Mouse (Mus musculus) CH12.LX (cell line): ENCODE measurements around the gene Acp7. TPM values are rescaled to one million over a fixed set of nuclear protein-coding genes. Genes with fewer than 3 reads are reported as not detected.

ENCODE experiments used
- DNase-seq: peaks from one replicate; pipeline ENCODE4 v3.0.0-alpha.2; 2013; ENCODE audit errors: extremely low read depth
- H3K27ac ChIP-seq: 2 replicates; pipeline ENCODE4 v1.5.1; 2012; ENCODE audit warnings: low read depth, mild to moderate bottlenecking, control low read depth, moderate library complexity; ENCODE audit not compliant: insufficient read depth
- H3K27me3 ChIP-seq: replicated peaks from 2 replicates; pipeline ENCODE3; 2012; ENCODE audit warnings: inconsistent platforms
- H3K36me3 ChIP-seq, 2 experiments: replicated peaks in 1 of 2; 2 replicates each; pipeline versions ENCODE3 to v1.6.1; 2012; ENCODE audit warnings: inconsistent platforms in 1 of 2, low read length in 1 of 2, mild to moderate bottlenecking in 1 of 2, mixed read lengths in 1 of 2, moderate library complexity in 1 of 2; ENCODE audit not compliant: control insufficient read depth in 1 of 2, insufficient read depth in 1 of 2
- H3K4me1 ChIP-seq, 2 experiments: 2 replicates each; pipeline ENCODE4 v1.6.1; 2012; ENCODE audit warnings: inconsistent platforms in 1 of 2, moderate library complexity in 1 of 2; ENCODE audit not compliant: insufficient read depth in 2 of 2, control insufficient read depth in 1 of 2
- H3K4me2 ChIP-seq: 2 replicates; pipeline ENCODE4 v1.6.1; 2012; ENCODE audit warnings: low read depth, mild to moderate bottlenecking, control low read depth; ENCODE audit not compliant: poor library complexity, insufficient read depth, severe bottlenecking
- H3K4me3 ChIP-seq, 3 experiments: fragments of 150-350 bp in 1 of 3; sonication (generic) in 1 of 3; replicated peaks in 1 of 3; 2 replicates each; pipeline versions ENCODE3 to v1.5.1; 2011 to 2012; ENCODE audit warnings: low read depth in 2 of 3, low read length in 2 of 3, mild to moderate bottlenecking in 2 of 3, moderate library complexity in 2 of 3, control low read depth in 1 of 3, improper control_type of control experiment in 1 of 3, inconsistent platforms in 1 of 3, mixed read lengths in 1 of 3; ENCODE audit not compliant: poor library complexity in 1 of 3
- H3K79me2 ChIP-seq: replicated peaks from 2 replicates; pipeline ENCODE4 v1.6.1; 2012; ENCODE audit warnings: mild to moderate bottlenecking, moderate library complexity; ENCODE audit not compliant: control insufficient read depth, poor library complexity, insufficient read depth, severe bottlenecking; ENCODE audit errors: extremely low read depth
- H3K9ac ChIP-seq: 2 replicates; pipeline ENCODE4 v1.6.1; 2012; ENCODE audit warnings: low read depth, mild to moderate bottlenecking, control low read depth, moderate library complexity; ENCODE audit not compliant: insufficient read depth
- H3K9me3 ChIP-seq: replicated peaks from 2 replicates; pipeline ENCODE3; 2012; ENCODE audit warnings: low read length, inconsistent platforms, mixed read lengths
- CHD2 ChIP-seq: IDR thresholded peaks from 2 replicates; pipeline ENCODE4 v1.6.1; 2011; ENCODE audit warnings: low read length, improper control_type of control experiment
- E2F4 ChIP-seq: IDR thresholded peaks from 2 replicates; pipeline ENCODE4 v1.6.1; 2011; ENCODE audit warnings: low read depth, low read length, improper control_type of control experiment; ENCODE audit not compliant: insufficient replicate concordance
- ELF1 ChIP-seq: IDR thresholded peaks from 2 replicates; pipeline ENCODE4 v1.6.1; 2014; ENCODE audit warnings: low read depth, mild to moderate bottlenecking, inconsistent platforms, low read length, improper control_type of control experiment
- ETS1 ChIP-seq: conservative IDR thresholded peaks from 2 replicates; pipeline ENCODE4 v1.6.1; 2012; ENCODE audit warnings: low read depth, mild to moderate bottlenecking, inconsistent platforms, low read length, improper control_type of control experiment, moderate library complexity
- HCFC1 ChIP-seq: IDR thresholded peaks from 2 replicates; pipeline ENCODE4 v1.6.1; 2012; ENCODE audit warnings: low read depth, mild to moderate bottlenecking, inconsistent platforms, low read length, improper control_type of control experiment
- MAFK ChIP-seq: IDR thresholded peaks from 2 replicates; pipeline ENCODE4 v1.6.1; 2011; ENCODE audit warnings: low read length, improper control_type of control experiment; ENCODE audit not compliant: insufficient replicate concordance
- MAZ ChIP-seq: IDR thresholded peaks from 2 replicates; pipeline ENCODE4 v1.6.1; 2012; ENCODE audit warnings: low read depth, mild to moderate bottlenecking, inconsistent platforms, low read length, improper control_type of control experiment, moderate library complexity
- NELFE ChIP-seq: IDR thresholded peaks from 2 replicates; pipeline ENCODE4 v1.6.1; 2011; ENCODE audit warnings: low read depth, low read length, improper control_type of control experiment
- POLR2A ChIP-seq: IDR thresholded peaks from 2 replicates; pipeline ENCODE4 v1.6.1; 2011; ENCODE audit warnings: low read depth, mild to moderate bottlenecking, improper control_type of control experiment, low read length
- POLR2AphosphoS2 ChIP-seq: IDR thresholded peaks from 2 replicates; pipeline ENCODE4 v1.6.1; 2011; ENCODE audit warnings: low read depth, low read length, improper control_type of control experiment
- RAD21 ChIP-seq: IDR thresholded peaks from 2 replicates; pipeline ENCODE4 v1.6.1; 2011; ENCODE audit warnings: low read depth, mild to moderate bottlenecking, low read length, improper control_type of control experiment, moderate library complexity
- SIN3A ChIP-seq: IDR thresholded peaks from 2 replicates; pipeline ENCODE4 v1.6.1; 2012; ENCODE audit warnings: low read length, improper control_type of control experiment, inconsistent platforms
- UBTF ChIP-seq: IDR thresholded peaks from 2 replicates; pipeline ENCODE4 v1.6.1; 2012; ENCODE audit warnings: low read depth, mild to moderate bottlenecking, inconsistent platforms, low read length, improper control_type of control experiment, moderate library complexity
- USF1 ChIP-seq: IDR thresholded peaks from 2 replicates; pipeline ENCODE4 v1.6.1; 2014; ENCODE audit warnings: low read depth, mild to moderate bottlenecking, inconsistent platforms, low read length, improper control_type of control experiment
- ZC3H11A ChIP-seq: IDR thresholded peaks from 2 replicates; pipeline ENCODE4 v1.6.1; 2012; ENCODE audit warnings: low read depth, mild to moderate bottlenecking, inconsistent platforms, low read length, improper control_type of control experiment
- ZNF384 ChIP-seq: IDR thresholded peaks from 2 replicates; pipeline ENCODE4 v1.6.1; 2012; ENCODE audit warnings: low read depth, low read length, improper control_type of control experiment, inconsistent platforms
- dilution Hi-C: fragments of 300-500 bp; cut with MboI; formaldehyde crosslinking; loops from 2 replicates; pipeline ENCODE4 v1.14.3; 2020; ENCODE audit warnings: low sequenced_read_pairs; ENCODE audit not compliant: extremely low pct_unique_long_range_greater_than_20kb, extremely low pct_ligation_motif_present
- in situ Hi-C: fragments of 300-500 bp; cut with MboI; formaldehyde crosslinking; loops from 3 replicates; pipeline ENCODE4 v1.14.3; 2019; ENCODE audit warnings: low sequenced_read_pairs, low pct_ligation_motif_present, low pct_unique_long_range_greater_than_20kb, mixed read lengths
- polyA plus RNA-seq: library from polyadenylated mRNA; unstranded; fragments of >175 nt; gene quantifications from 2 replicates; pipeline ENCODE4 v1.2.1, GENCODE M21; 2012; ENCODE audit warnings: low read depth; ENCODE audit not compliant: insufficient read length
- total RNA-seq, 2 experiments: library from RNA; depleted of rRNA; stranded (reverse); fragments of 300-350 nt in 1 of 2; fragments of >200 nt in 1 of 2; gene quantifications; 2 replicates each; pipeline ENCODE4 v1.2.3; 2012 to 2014

Gene Acp7
- total and polyA plus RNA-seq, 3 experiments = not detected

DNA sequence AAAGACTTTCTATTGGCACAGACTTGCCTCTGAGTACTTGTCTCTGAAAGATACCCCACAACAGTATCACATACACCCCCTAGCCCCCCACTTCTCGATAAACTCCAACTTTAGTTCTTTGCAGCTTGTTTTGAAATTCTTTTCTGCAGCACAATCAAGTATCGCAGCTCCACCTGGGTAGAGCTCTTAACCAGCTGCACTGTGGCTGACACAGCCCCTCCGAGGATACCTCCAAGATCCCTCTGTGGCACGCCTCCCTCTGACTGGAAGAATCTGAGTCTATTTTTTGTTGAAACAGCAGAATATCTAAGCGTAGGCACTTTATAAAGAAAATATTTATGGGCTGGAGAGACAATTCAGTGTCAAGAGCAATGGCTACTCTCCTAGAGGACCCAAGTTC lies 41.1 kb upstream of the Acp7 start:
- no peak overlapping the region for H3K9ac ChIP-seq
- no peak overlapping the region for H3K27ac ChIP-seq
- H3K4me2 ChIP-seq = no peak overlapping the region
- no peak for TF ChIP-seq ZC3H11A
- TF ChIP-seq UBTF = no peak
- TF ChIP-seq HCFC1 = no peak
- no peak for TF ChIP-seq USF1
- TF ChIP-seq SIN3A = no peak
- no peak for TF ChIP-seq MAFK
- no peak for TF ChIP-seq POLR2AphosphoS2
- TF ChIP-seq E2F4 = no peak
- no peak for TF ChIP-seq CHD2
- TF ChIP-seq NELFE = no peak
- no peak for TF ChIP-seq ZNF384
- no peak for TF ChIP-seq ELF1
- no peak for TF ChIP-seq POLR2A
- no peak for TF ChIP-seq MAZ
- no peak for TF ChIP-seq ETS1
- no peak overlapping the region for H3K4me3 ChIP-seq
- H3K79me2 ChIP-seq = no peaks in the 10 kb centered on the region
- peaks cover 0 to 13% of the 10 kb centered on the region in 2 experiments; a peak in 2 of 4 replicates for H3K4me1 ChIP-seq
- in situ Hi-C loops = no loop called here
- H3K36me3 ChIP-seq = no peaks in the 10 kb centered on the region
- DNase-seq = no peak
- dilution Hi-C loops = no loop called here
- H3K27me3 ChIP-seq = no peaks in the 10 kb centered on the region
- H3K9me3 ChIP-seq = no peaks in the 10 kb centered on the region

DNA sequence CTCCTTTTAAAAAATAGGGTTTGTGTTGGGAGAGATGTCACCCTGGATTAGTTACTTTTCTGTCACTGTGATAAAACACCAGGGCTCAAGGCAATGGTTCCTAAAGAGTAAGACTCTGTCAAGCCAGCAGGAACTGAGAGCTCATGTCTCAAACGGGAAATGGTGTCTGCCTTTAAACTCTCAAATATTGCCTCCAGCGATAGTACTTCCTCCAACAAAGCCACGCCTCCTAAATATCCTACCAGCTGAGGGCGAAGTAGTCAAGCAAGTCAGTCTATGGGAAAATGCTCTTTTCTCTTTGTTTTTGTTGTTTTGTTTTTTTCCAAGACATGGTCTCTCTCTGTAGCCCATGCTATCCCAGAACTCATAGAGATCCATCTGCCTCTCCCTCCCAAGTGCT lies 40.0 kb upstream of the Acp7 start:
- dilution Hi-C loops = no loop called here
- Histone ChIP-seq H3K9ac (no peak overlapping the region), H3K36me3 (no peaks in the 10 kb centered on the region), H3K4me1 (peaks cover 1 to 15% of the 10 kb centered on the region in 2 experiments), H3K27me3 (no peaks in the 10 kb centered on the region), H3K27ac (no peak overlapping the region), H3K9me3 (no peaks in the 10 kb centered on the region), H3K4me2 (no peak overlapping the region), H3K79me2 (no peaks in the 10 kb centered on the region), H3K4me3 (no peak overlapping the region)
- TF ChIP-seq RAD21 = no peak
- 0 out of 2 replicates have a peak, but pooled peaks have one; percentile 39 for TF ChIP-seq ELF1
- in situ Hi-C loops = no loop called here
- DNase-seq = peak; percentile 39
